Mouse (Mus musculus): Measurements from ENCODE around the gene Plac1.

- TF ChIP-seq POLR2A (IDR thresholded peaks at IDR 0.05; ENCODE audit: low read depth, low read length): no peak
- TF ChIP-seq CTCF (IDR thresholded peaks at IDR 0.05; ENCODE audit: extremely low read depth, insufficient read depth, insufficient read length, insufficient replicate concordance): no peak
These were observed 152.7 kb downstream of the Plac1 start for GRCm38 (mm10) chrX:53087202-53087601.

All from spleen, adult 2 months (tissue).